Mouse (Mus musculus) lung, adult 2 months (tissue): ENCODE measurements around the gene Pold4. TPM values are rescaled to one million over a fixed set of nuclear protein-coding genes. Genes with fewer than 3 reads are reported as not detected.

Source experiments
- DNase-seq: peaks from one replicate; pipeline ENCODE4 v3.0.0; 2022
- H3K4me1 ChIP-seq: fragments of 200-500 bp; 2 replicates; pipeline ENCODE4 v1.6.1; 2011; ENCODE audit warnings: low read length; ENCODE audit not compliant: control insufficient read depth, insufficient read depth
- H3K4me3 ChIP-seq: fragments of 200-500 bp; replicated peaks from 2 replicates; pipeline ENCODE3; 2011; ENCODE audit warnings: low read depth, mild to moderate bottlenecking, control low read depth, low read length; ENCODE audit errors: extremely low read depth
- CTCF ChIP-seq: fragments of 200-500 bp; IDR thresholded peaks from 2 replicates; pipeline ENCODE4 v1.5.1; 2011; ENCODE audit warnings: mild to moderate bottlenecking, low read length, control low read depth; ENCODE audit not compliant: insufficient read depth
- POLR2A ChIP-seq: fragments of 200-500 bp; IDR thresholded peaks from 2 replicates; pipeline ENCODE4 v1.6.1; 2011; ENCODE audit warnings: low read depth, mild to moderate bottlenecking, control low read depth, low read length, borderline replicate concordance; ENCODE audit errors: extremely low read depth
- WGBS: fragments of 180-500 bp; shearing (Covaris S2); methylation state at CpG from one replicate; pipeline ENCODE4 v1.1.7; 2018; 5-methylcytosine and 5-hydroxymethylcytosine counted together
- polyA plus RNA-seq: library from polyadenylated mRNA; depleted of rRNA; stranded (reverse); fragments of >200 nt; gene quantifications from 2 replicates; pipeline ENCODE4 v1.2.3, GENCODE M21; 2012

The Pold4 gene
- polyA plus RNA-seq, 1 experiment = 112 TPM

- Histone ChIP-seq H3K4me1 (peaks cover 10% of the 10 kb centered on the region), H3K4me3 (no peak overlapping the region)
- TF ChIP-seq CTCF (no peak), POLR2A (no peak)
- no peak for DNase-seq
- WGBS = 77% methylated on average over 7 of the region's 7 CpGs
These were observed 4.9 kb upstream of the Pold4 start for GRCm38 (mm10) chr19:4226779-4227178.

GRCm38 (mm10) chr19:4227446-4227845 lies 4.3 kb upstream of the Pold4 start:
- H3K4me1 ChIP-seq = peaks cover 10% of the 10 kb centered on the region
- H3K4me3 ChIP-seq = no peak overlapping the region
- DNase-seq = no peak
- TF ChIP-seq CTCF (no peak), POLR2A (no peak)
- WGBS = 45% methylated on average over 5 of the region's 5 CpGs

- H3K4me1 ChIP-seq = peaks cover 12% of the 10 kb centered on the region
- no peak for TF ChIP-seq POLR2A
- peak; percentile 76 for TF ChIP-seq CTCF
- H3K4me3 ChIP-seq = no peak overlapping the region
- peak; percentile 58 for DNase-seq
- WGBS = 13% methylated on average over 8 of the region's 8 CpGs
These were observed 3.6 kb upstream of the Pold4 start for GRCm38 (mm10) chr19:4227894-4228678.

- 73% methylated on average over 4 of the region's 4 CpGs for WGBS
These were observed 2.8 kb upstream of the Pold4 start for GRCm38 (mm10) chr19:4228891-4229290.

GRCm38 (mm10) chr19:4229451-4230076 lies 2.1 kb upstream of the Pold4 start:
- 64% methylated on average over 9 of the region's 9 CpGs for WGBS
- Histone ChIP-seq H3K4me3 (no peak overlapping the region), H3K4me1 (peaks cover 12% of the 10 kb centered on the region)
- no peak for DNase-seq
- no peak for TF ChIP-seq POLR2A
- TF ChIP-seq CTCF = no peak

More at GRCm38 (mm10) chr19:4228891-4229290, 2.8 kb upstream of the Pold4 start:
- TF ChIP-seq POLR2A = no peak
- no peak for TF ChIP-seq CTCF
- no peak for DNase-seq
- H3K4me3 ChIP-seq = no peak overlapping the region
- peaks cover 12% of the 10 kb centered on the region for H3K4me1 ChIP-seq

GRCm38 (mm10) chr19:4230415-4230814 lies 1.3 kb upstream of the Pold4 start:
- 54% methylated on average over 8 of the region's 8 CpGs for WGBS
- peaks cover 12% of the 10 kb centered on the region for H3K4me1 ChIP-seq
- TF ChIP-seq CTCF (no peak), POLR2A (no peak)
- H3K4me3 ChIP-seq = no peak overlapping the region
- DNase-seq = no peak

GRCm38 (mm10) chr19:4232186-4232572 lies 480 bp downstream of the Pold4 start:
- Histone ChIP-seq H3K4me1 (peaks cover 12% of the 10 kb centered on the region), H3K4me3 (peak overlapping the region; percentile 79)
- no peak for DNase-seq
- TF ChIP-seq CTCF (no peak), POLR2A (peak; percentile 48; the same call in 1 of the 2 replicates)
- 9% methylated on average over 2 of the region's 2 CpGs for WGBS

- H3K4me3 ChIP-seq = no peak overlapping the region
- TF ChIP-seq POLR2A (no peak), CTCF (no peak)
- H3K4me1 ChIP-seq = peaks cover 9% of the 10 kb centered on the region
- WGBS = 79% methylated on average over 7 of the region's 7 CpGs
- DNase-seq = no peak
These were observed 952 bp downstream of the Pold4 start for GRCm38 (mm10) chr19:4232651-4233050.

- peaks cover 9% of the 10 kb centered on the region for H3K4me1 ChIP-seq
- no peak overlapping the region for H3K4me3 ChIP-seq
- no peak for DNase-seq
- WGBS = 68% methylated on average over 4 of the region's 4 CpGs
- no peak for TF ChIP-seq POLR2A
These were observed 2.8 kb downstream of the Pold4 start for GRCm38 (mm10) chr19:4234548-4234947.

- H3K4me1 ChIP-seq = no peaks in the 10 kb centered on the region
- no peak for DNase-seq
- no peak overlapping the region for H3K4me3 ChIP-seq
- 58% methylated on average over 8 of the region's 8 CpGs for WGBS
- no peak for TF ChIP-seq CTCF
- TF ChIP-seq POLR2A = no peak
These were observed 8.6 kb downstream of the Pold4 start for GRCm38 (mm10) chr19:4240247-4240668.
